Mouse (Mus musculus): Measurements from ENCODE around the gene Nags. TPM values are rescaled to one million over a fixed set of nuclear protein-coding genes. Genes with fewer than 3 reads are reported as not detected.
A peak's percentile ranks its signal among the peaks of the same experiment; 100 is the strongest.

Nags gene
- total and polyA plus RNA-seq, 3 experiments: 5.4 to 9.7 TPM; not detected in 1

DNA sequence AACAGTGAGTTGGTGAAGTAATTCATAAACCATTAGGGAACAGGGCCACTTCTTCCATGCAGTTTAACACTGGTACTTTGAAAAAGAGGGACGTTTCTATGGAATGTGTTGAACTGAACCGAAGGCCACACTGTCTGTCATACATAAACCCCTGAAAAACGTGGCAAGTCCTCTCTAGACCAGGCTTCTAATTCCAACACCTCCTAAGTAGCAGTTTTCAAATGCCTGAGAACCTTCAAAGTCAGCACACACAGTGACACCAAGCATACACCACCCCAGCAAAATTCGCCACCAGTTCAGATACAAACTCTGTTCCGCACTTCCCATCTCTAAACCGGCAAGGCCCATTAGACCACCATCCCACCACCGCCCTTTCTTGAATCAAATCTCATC is 38.9 kb downstream of the Nags start (continued):
- TF ChIP-seq JUND (IDR thresholded peaks at IDR 0.05; ENCODE audit: low read depth, low read length): no peak

- TF ChIP-seq BHLHE40 (IDR thresholded peaks at IDR 0.05; ENCODE audit: borderline replicate concordance, low read depth, low read length) (0 out of 2 replicates have a peak, but pooled peaks have one; percentile 19), USF1 (IDR thresholded peaks at IDR 0.05; ENCODE audit: low read depth, low read length) (no peak), TCF12 (IDR thresholded peaks at IDR 0.05; ENCODE audit: low read depth, low read length) (peak; percentile 58), TBP (IDR thresholded peaks at IDR 0.05; ENCODE audit: low read depth, low read length) (peak; percentile 95), ETS1 (IDR thresholded peaks at IDR 0.05; ENCODE audit: low read depth, low read length) (0 out of 2 replicates have a peak, but pooled peaks have one; percentile 9), JUND (IDR thresholded peaks at IDR 0.05; ENCODE audit: low read depth, low read length) (no peak), SIN3A (IDR thresholded peaks at IDR 0.05; ENCODE audit: low read length) (peak; percentile 13), MAZ (IDR thresholded peaks at IDR 0.05; ENCODE audit: low read depth, low read length) (peak; percentile 57; the same call in 1 of the 2 replicates), SMC3 (IDR thresholded peaks at IDR 0.05; ENCODE audit: low read depth, low read length) (no peak), ZMIZ1 (IDR thresholded peaks at IDR 0.05; ENCODE audit: low read depth, low read length) (peak; percentile 88), CHD1 (IDR thresholded peaks at IDR 0.05; ENCODE audit: low read depth, low read length) (peak; percentile 75; the same call in 1 of the 2 replicates), MEF2A (IDR thresholded peaks at IDR 0.05; ENCODE audit: extremely low read depth, insufficient replicate concordance, low read depth, low read length, poor library complexity, severe bottlenecking) (0 out of 2 replicates have a peak, but pooled peaks have one; percentile 24), HCFC1 (IDR thresholded peaks at IDR 0.05; ENCODE audit: low read depth, low read length) (peak; percentile 76), NELFE (IDR thresholded peaks at IDR 0.05; ENCODE audit: low read depth, low read length) (peak; percentile 96), POLR2A (IDR thresholded peaks at IDR 0.05; ENCODE audit: control insufficient read depth in 1 of 2, insufficient read depth in 1 of 2, low read depth in 1 of 2, low read length in 2 of 2, poor library complexity in 1 of 2) (peak; percentile 92 to 99), POLR2AphosphoS2 (IDR thresholded peaks at IDR 0.05; ENCODE audit: low read length) (peak; percentile 95), MAFK (IDR thresholded peaks at IDR 0.05; ENCODE audit: borderline replicate concordance, low read depth, low read length) (no peak), MYC (IDR thresholded peaks at IDR 0.05; ENCODE audit: low read depth, low read length) (no peak), MXI1 (IDR thresholded peaks at IDR 0.05; ENCODE audit: low read depth, low read length) (peak; percentile 27; the same call in 1 of the 2 replicates), MYB (IDR thresholded peaks at IDR 0.05; ENCODE audit: low read depth, low read length) (no peak), KAT2A (conservative IDR thresholded peaks at IDR 0.05; ENCODE audit: low read depth, low read length) (no peak), NRF1 (IDR thresholded peaks at IDR 0.05; ENCODE audit: insufficient read depth, low read depth, low read length, poor library complexity, severe bottlenecking) (peak; percentile 80), TAL1 (IDR thresholded peaks at IDR 0.05; ENCODE audit: low read length) (no peak), ZKSCAN1 (IDR thresholded peaks at IDR 0.05; ENCODE audit: low read depth, low read length) (no peak), ELF1 (IDR thresholded peaks at IDR 0.05; ENCODE audit: low read depth, low read length) (peak; percentile 48; the same call in 1 of the 2 replicates)
- Histone ChIP-seq H3K27ac (ENCODE audit: control insufficient read depth, low read depth, low read length) (peak within 1 kb of the TSS; percentile 95), H3K79me2 (ENCODE audit: control insufficient read depth, insufficient read depth, low read length, poor library complexity) (peaks cover 40% of the 10 kb centered on the region), H3K9me3 (replicated peaks; ENCODE audit: insufficient read depth, low read length) (no peaks in the 10 kb centered on the region), H3K4me3 (ENCODE audit: control insufficient read depth in 1 of 2, insufficient read depth in 1 of 2, low read depth in 2 of 2, low read length in 2 of 2) (peak within 1 kb of the TSS; percentile 82 to 90), H3K36me3 (ENCODE audit: control insufficient read depth in 1 of 2, insufficient read depth in 2 of 2, low read length in 2 of 2) (peaks cover 21 to 41% of the 10 kb centered on the region in 2 experiments), H3K4me1 (ENCODE audit: control insufficient read depth in 1 of 2, insufficient read depth in 2 of 2, low read length in 2 of 2) (peaks cover 2 to 20% of the 10 kb centered on the region in 2 experiments), H3K27me3 (ENCODE audit: control insufficient read depth in 1 of 2, insufficient read depth in 2 of 2, low read length in 2 of 2) (no peaks in the 10 kb centered on the region), H3K9ac (ENCODE audit: control insufficient read depth, low read depth, low read length, poor library complexity, severe bottlenecking) (peak within 1 kb of the TSS; percentile 96)
- peak; percentile 99 for DNase-seq (ENCODE audit: low read depth, low spot score)
Observed at GRCm38 (mm10) chr11:102184646-102185495, 39.6 kb downstream of the Nags start, which contains the start of gene Lsm12. Lsm12 (minus strand) TSS chr11:102185296.

All from MEL (cell line).